Mouse (Mus musculus) thymus, adult 18-20 months (tissue): ENCODE measurements around the gene Gm42957.
"Not testable (repeated sequence)": the region's sequence is repeated elsewhere in the genome, so short reads cannot be mapped to it uniquely, and the experiment has no call there.

Experiments
- DNase-seq, 2 experiments: peaks; one replicate each; pipeline ENCODE4 v3.0.0; 2022; ENCODE audit warnings: mixed read lengths in 2 of 2

Gm42957 gene

GRCm38 (mm10) chr3:96623201-96623600 lies 12.1 kb upstream of the Gm42957 start:
- DNase-seq: no peak

GRCm38 (mm10) chr3:96629729-96630600 lies 5.3 kb upstream of the Gm42957 start, which contains the start of gene Rbm8a:
Rbm8a (plus strand) TSS chr3:96629933.
- DNase-seq: peak; percentile 87 to 91

- no peak for DNase-seq
Measured at GRCm38 (mm10) chr3:96632058-96632457, 3.2 kb upstream of the Gm42957 start.

- no peak for DNase-seq
Measured at GRCm38 (mm10) chr3:96634015-96634414, 1.3 kb upstream of the Gm42957 start.

- DNase-seq: no peak
Measured at GRCm38 (mm10) chr3:96635906-96636305, 632 bp downstream of the Gm42957 start.

GRCm38 (mm10) chr3:96636448-96636847 lies 1.2 kb downstream of the Gm42957 start:
- no peak for DNase-seq

GRCm38 (mm10) chr3:96639219-96639618 lies 3.9 kb downstream of the Gm42957 start:
- peak; percentile 32 to 58 for DNase-seq

- no peak for DNase-seq
Measured at GRCm38 (mm10) chr3:96645018-96645649, 9.9 kb downstream of the Gm42957 start, which contains the start of gene Itga10. Itga10 (plus strand) TSS chr3:96645584.

- DNase-seq: no peak
Measured at GRCm38 (mm10) chr3:96647365-96647764, 12.1 kb downstream of the Gm42957 start.

- no peak for DNase-seq
Measured at GRCm38 (mm10) chr3:96660901-96661300, 25.6 kb downstream of the Gm42957 start.

GRCm38 (mm10) chr3:96662731-96663316 lies 27.6 kb downstream of the Gm42957 start:
- DNase-seq: no peak

GRCm38 (mm10) chr3:96663432-96664239 lies 28.4 kb downstream of the Gm42957 start:
- peak; percentile 24 to 43 for DNase-seq

GRCm38 (mm10) chr3:96665732-96666363 lies 30.6 kb downstream of the Gm42957 start:
- DNase-seq: not testable (repeated sequence)

GRCm38 (mm10) chr3:96666916-96667315 lies 31.6 kb downstream of the Gm42957 start:
- no peak for DNase-seq

- no peak for DNase-seq
Measured at GRCm38 (mm10) chr3:96667316-96667715, 32.0 kb downstream of the Gm42957 start.

- no peak for DNase-seq
Measured at GRCm38 (mm10) chr3:96668424-96669067, 33.3 kb downstream of the Gm42957 start.

- DNase-seq: peak; percentile 66 to 76
Measured at GRCm38 (mm10) chr3:96669727-96670468, 34.6 kb downstream of the Gm42957 start, which contains the start of gene Ankrd35. Ankrd35 (plus strand) TSS chr3:96670131.

- no peak for DNase-seq
Measured at GRCm38 (mm10) chr3:96671519-96671918, 36.2 kb downstream of the Gm42957 start.

GRCm38 (mm10) chr3:96673514-96673913 lies 38.2 kb downstream of the Gm42957 start:
- no peak for DNase-seq

- DNase-seq: no peak
Measured at GRCm38 (mm10) chr3:96674442-96674841, 39.2 kb downstream of the Gm42957 start.

GRCm38 (mm10) chr3:96675171-96675570 lies 39.9 kb downstream of the Gm42957 start:
- DNase-seq: no peak
